Mouse (Mus musculus) ovary, adult 18-20 months (tissue): ENCODE data around the gene Iffo1.

Experiments used
- DNase-seq: peaks from one replicate; pipeline ENCODE4 v3.0.0; 2022; ENCODE audit warnings: low spot score, mixed read lengths

The Iffo1 gene

GRCm38 (mm10) chr6:125193390-125193789, 48.3 kb downstream of the Iffo1 start:
- DNase-seq, result no peak

GRCm38 (mm10) chr6:125195541-125196075, 50.6 kb downstream of the Iffo1 start:
- no peak for DNase-seq

- DNase-seq, result no peak
These were observed 51.3 kb downstream of the Iffo1 start for GRCm38 (mm10) chr6:125196301-125196700.

GRCm38 (mm10) chr6:125197166-125197565, 52.1 kb downstream of the Iffo1 start:
- no peak for DNase-seq

- no peak for DNase-seq
These were observed 65.4 kb downstream of the Iffo1 start for GRCm38 (mm10) chr6:125210436-125210835.
